Mouse (Mus musculus): ENCODE measurements at regions not wholly inside any gene's neighbourhood (a gene's known extent, or its start where the extent isn't known, plus 50 kb on each side); places are given as distances from the start of the nearest gene placed in this dataset.

GRCm38 (mm10) chr5:76080429-76080828, 59.6 kb upstream of the Srd5a3 start:
- TF ChIP-seq CTCF (IDR thresholded peaks at IDR 0.05; ENCODE audit: insufficient read depth, low read depth, low read length), result no peak
- TF ChIP-seq POLR2A (IDR thresholded peaks at IDR 0.05; ENCODE audit: insufficient read depth, low read depth, low read length), result no peak
